In genomic region chrX:165156549-165156948, GRCm38 (mm10) we compare ENCODE assay signal across 24 mouse cellular contexts.
"Had no signal": no experiment of that assay in that cellular context is flagged by ENCODE, and none has a peak within 500 bp of the region (broad histone marks: within the 10 kb centered on the region; RNA-seq: fewer than 3 reads in every experiment).

No protein-coding gene starts in this region.

- ATAC-seq: hindbrain, postnatal 0 days; intestine, embryonic 16.5 days; liver, embryonic 12.5 days had no signal

- H3K9ac ChIP-seq: heart, embryonic 12.5 days; hindbrain, embryonic 13.5 days; hindbrain, embryonic 15.5 days; kidney, embryonic 15.5 days; limb, embryonic 13.5 days; limb, embryonic 15.5 days; liver, embryonic 12.5 days; liver, embryonic 14.5 days had no signal

- H3K27ac ChIP-seq: heart, embryonic 10.5 days; hindbrain, embryonic 13.5 days; hindbrain, embryonic 15.5 days; hindbrain, postnatal 0 days; kidney, embryonic 15.5 days; kidney, postnatal 0 days; limb, embryonic 13.5 days; limb, embryonic 15.5 days; liver, embryonic 12.5 days; liver, embryonic 14.5 days had no signal

- H3K36me3 ChIP-seq: heart, embryonic 10.5 days; heart, embryonic 12.5 days; hindbrain, embryonic 13.5 days; hindbrain, embryonic 15.5 days; kidney, embryonic 15.5 days; limb, embryonic 13.5 days; limb, embryonic 15.5 days; liver, embryonic 12.5 days had no signal

- H3K27me3 ChIP-seq: heart, embryonic 12.5 days; hindbrain, embryonic 13.5 days; hindbrain, embryonic 15.5 days; kidney, embryonic 15.5 days; limb, embryonic 13.5 days; limb, embryonic 15.5 days; liver, embryonic 12.5 days had no signal

- H3K4me3 ChIP-seq: heart, embryonic 10.5 days; heart, embryonic 12.5 days; hindbrain, embryonic 13.5 days; hindbrain, embryonic 15.5 days; kidney, embryonic 15.5 days; limb, embryonic 13.5 days; limb, embryonic 15.5 days; liver, embryonic 12.5 days had no signal

- H3K4me2 ChIP-seq: heart, embryonic 12.5 days; hindbrain, embryonic 13.5 days; hindbrain, embryonic 15.5 days; kidney, embryonic 15.5 days; limb, embryonic 13.5 days; limb, embryonic 15.5 days; liver, embryonic 12.5 days had no signal

- H3K4me1 ChIP-seq: heart, embryonic 10.5 days; heart, embryonic 12.5 days; hindbrain, embryonic 13.5 days; hindbrain, embryonic 15.5 days; kidney, embryonic 15.5 days; limb, embryonic 13.5 days; limb, embryonic 15.5 days; liver, embryonic 12.5 days had no signal

- DNase-seq: gastrocnemius, postnatal 14 days; heart, adult 18-20 months; heart, postnatal 10 days; heart, postnatal 4 days; kidney, adult 11 months; kidney, adult 2 months; kidney, adult 9 months; kidney, postnatal 14 days; kidney, postnatal 36 days; layer of hippocampus, adult 9-11 months; layer of hippocampus, postnatal 36 days; left cerebral cortex, postnatal 4 days had no signal

- H3K9me3 ChIP-seq: heart, embryonic 10.5 days; heart, embryonic 12.5 days; hindbrain, embryonic 13.5 days; hindbrain, embryonic 15.5 days; kidney, embryonic 15.5 days; limb, embryonic 13.5 days; limb, embryonic 15.5 days; liver, embryonic 12.5 days had no signal
